Mouse (Mus musculus) bone marrow macrophage, adult 2 months (primary cell): ENCODE results near the gene Selp. TPM values are rescaled to one million over a fixed set of nuclear protein-coding genes. Genes with fewer than 3 reads are reported as not detected.

Experiments
- H3K27ac ChIP-seq: 2 replicates; pipeline ENCODE4 v1.5.1; 2012; ENCODE audit warnings: low read depth, low read length; ENCODE audit not compliant: insufficient read depth
- H3K4me1 ChIP-seq: 2 replicates; pipeline ENCODE4 v1.6.1; 2012; ENCODE audit warnings: low read length; ENCODE audit not compliant: control insufficient read depth, insufficient read depth
- H3K4me3 ChIP-seq: 2 replicates; pipeline ENCODE4 v1.5.1; 2012; ENCODE audit warnings: mild to moderate bottlenecking, low read length, moderate library complexity; ENCODE audit not compliant: insufficient read depth
- CTCF ChIP-seq: IDR thresholded peaks from 2 replicates; pipeline ENCODE4 v1.5.1; 2012; ENCODE audit warnings: low read depth, mild to moderate bottlenecking, low read length, moderate library complexity
- POLR2A ChIP-seq: IDR thresholded peaks from 2 replicates; pipeline ENCODE4 v1.6.1; 2012; ENCODE audit warnings: mild to moderate bottlenecking, low read depth, low read length, borderline replicate concordance
- polyA plus RNA-seq: library from polyadenylated mRNA; stranded (reverse); fragments of >200 nt; gene quantifications from 2 replicates; pipeline ENCODE4 v1.2.4, GENCODE M21; 2012; ENCODE audit not compliant: missing spikeins, insufficient read depth, insufficient read length

Selp gene
- polyA plus RNA-seq, 1 experiment: not detected

- Histone ChIP-seq H3K4me3 (no peak overlapping the region), H3K27ac (no peak overlapping the region), H3K4me1 (no peaks in the 10 kb centered on the region)
- no peak for TF ChIP-seq POLR2A
- no peak for TF ChIP-seq CTCF
Measured at GRCm38 (mm10) chr1:164110591-164111329, 4.3 kb upstream of the Selp start.

GRCm38 (mm10) chr1:164114280-164114679 is 784 bp upstream of the Selp start:
- TF ChIP-seq POLR2A (no peak), CTCF (no peak)
- Histone ChIP-seq H3K4me3 (no peak overlapping the region), H3K4me1 (no peaks in the 10 kb centered on the region), H3K27ac (no peak overlapping the region)

- TF ChIP-seq POLR2A (no peak), CTCF (no peak)
- Histone ChIP-seq H3K4me1 (no peaks in the 10 kb centered on the region), H3K27ac (no peak overlapping the region), H3K4me3 (no peak overlapping the region)
Measured at GRCm38 (mm10) chr1:164115647-164116046, 583 bp downstream of the Selp start.

- Histone ChIP-seq H3K4me3 (no peak overlapping the region), H3K27ac (no peak overlapping the region), H3K4me1 (no peaks in the 10 kb centered on the region)
- TF ChIP-seq CTCF (no peak), POLR2A (no peak)
Measured at GRCm38 (mm10) chr1:164117869-164118268, 2.8 kb downstream of the Selp start.

- Histone ChIP-seq H3K4me3 (no peak overlapping the region), H3K4me1 (no peaks in the 10 kb centered on the region), H3K27ac (no peak overlapping the region)
- TF ChIP-seq CTCF (no peak), POLR2A (no peak)
Measured at GRCm38 (mm10) chr1:164119892-164120776, 5.1 kb downstream of the Selp start.

- no peak overlapping the region for H3K4me3 ChIP-seq
- no peak for TF ChIP-seq POLR2A
- H3K27ac ChIP-seq: no peak overlapping the region
- H3K4me1 ChIP-seq: no peaks in the 10 kb centered on the region
Measured at GRCm38 (mm10) chr1:164120777-164121158, 5.7 kb downstream of the Selp start.

- Histone ChIP-seq H3K4me3 (no peak overlapping the region), H3K4me1 (no peaks in the 10 kb centered on the region), H3K27ac (no peak overlapping the region)
- no peak for TF ChIP-seq POLR2A
- TF ChIP-seq CTCF: no peak
Measured at GRCm38 (mm10) chr1:164123836-164124235, 8.8 kb downstream of the Selp start.

GRCm38 (mm10) chr1:164130013-164130412 is 14.9 kb downstream of the Selp start:
- H3K4me1 ChIP-seq: peaks cover 2% of the 10 kb centered on the region; the same call in 1 of the 2 replicates

GRCm38 (mm10) chr1:164132609-164133008 is 17.5 kb downstream of the Selp start:
- no peak for TF ChIP-seq CTCF
- no peak for TF ChIP-seq POLR2A

More at GRCm38 (mm10) chr1:164130013-164130412, 14.9 kb downstream of the Selp start:
- Histone ChIP-seq H3K27ac (no peak overlapping the region), H3K4me3 (no peak overlapping the region)
- TF ChIP-seq POLR2A: no peak
- TF ChIP-seq CTCF: no peak

GRCm38 (mm10) chr1:164134101-164134500 is 19.0 kb downstream of the Selp start:
- TF ChIP-seq CTCF (no peak), POLR2A (no peak)
- H3K27ac ChIP-seq: no peak overlapping the region
- H3K4me1 ChIP-seq: peaks cover 12% of the 10 kb centered on the region
- no peak overlapping the region for H3K4me3 ChIP-seq

More at GRCm38 (mm10) chr1:164132609-164133008, 17.5 kb downstream of the Selp start:
- H3K4me1 ChIP-seq: peaks cover 12% of the 10 kb centered on the region
- no peak overlapping the region for H3K27ac ChIP-seq
- H3K4me3 ChIP-seq: no peak overlapping the region
